Mouse (Mus musculus): ENCODE results near the gene Mogat2. TPM values are rescaled to one million over a fixed set of nuclear protein-coding genes. Genes with fewer than 3 reads are reported as not detected.
A peak's percentile ranks its signal among the peaks of the same experiment; 100 is the strongest.

The Mogat2 gene
- polyA plus RNA-seq (2015; fragmentation: Nextera tagmentation; extraction: Ambion mirVana) = 23.8 and 24.9 TPM in 2 replicates

DNA sequence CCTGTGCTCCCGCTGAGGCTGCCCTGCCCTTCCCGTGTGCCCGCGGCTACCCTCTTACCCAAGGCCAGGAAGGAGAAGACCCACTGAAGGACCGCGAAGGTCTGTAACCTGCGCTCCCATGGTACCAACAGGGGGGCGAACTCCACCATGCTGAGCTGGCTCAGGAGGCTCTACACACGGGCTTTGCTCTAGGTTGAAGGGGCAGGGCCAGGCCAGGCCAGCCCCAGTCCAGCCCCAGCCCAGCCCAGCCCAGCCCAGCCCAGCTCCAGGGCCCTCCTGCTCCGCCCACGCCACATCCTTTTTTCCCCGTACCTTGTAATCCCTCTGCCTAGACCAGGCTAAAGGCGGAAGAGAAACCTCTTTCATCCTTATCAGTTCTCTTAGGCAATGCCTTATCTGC lies at the start of gene Mogat2:
TSS of gene Mogat2 (minus strand) at position 203 of the 400 bp plus-strand sequence.
- peak within 1 kb of the TSS; percentile 29; the same call in 1 of the 2 replicates for H3K9ac ChIP-seq (ENCODE audit: low read depth, low read length)
- WGBS (ENCODE audit: insufficient replicate concordance) = 4% methylated on average over 13 of the region's 13 CpGs
- H3K9me3 ChIP-seq (replicated peaks; ENCODE audit: control insufficient read depth, low read length) = no peaks in the 10 kb centered on the region
- H3K27ac ChIP-seq (ENCODE audit: low read length) = no peak within 1 kb of the TSS
- peaks cover 4% of the 10 kb centered on the region; the same call in 1 of the 2 replicates for H3K27me3 ChIP-seq (ENCODE audit: control insufficient read depth, insufficient read depth, low read depth, low read length)
- no peaks in the 10 kb centered on the region; the same call in 1 of the 2 replicates for H3K4me1 ChIP-seq (ENCODE audit: control insufficient read depth, low read depth, low read length)
- H3K36me3 ChIP-seq (ENCODE audit: control insufficient read depth, insufficient read depth) = no peaks in the 10 kb centered on the region
- ATAC-seq (ENCODE audit: low read depth) = peak; percentile 95
- peak within 1 kb of the TSS; percentile 51 for H3K4me3 ChIP-seq (ENCODE audit: low read depth, low read length)
- H3K4me2 ChIP-seq (ENCODE audit: low read depth, low read length) = peak within 1 kb of the TSS; percentile 47

- no peaks in the 10 kb centered on the region for H3K4me1 ChIP-seq (ENCODE audit: control insufficient read depth, low read depth, low read length)
- no peaks in the 10 kb centered on the region for H3K36me3 ChIP-seq (ENCODE audit: control insufficient read depth, insufficient read depth)
- no peak for ATAC-seq (ENCODE audit: low read depth)
- no peak overlapping the region for H3K27ac ChIP-seq (ENCODE audit: low read length)
- H3K9me3 ChIP-seq (replicated peaks; ENCODE audit: control insufficient read depth, low read length) = no peaks in the 10 kb centered on the region
- WGBS (ENCODE audit: insufficient replicate concordance) = 61% methylated on average over 3 of the region's 3 CpGs
- H3K4me2 ChIP-seq (ENCODE audit: low read depth, low read length) = no peak overlapping the region
- no peaks in the 10 kb centered on the region; the same call in 1 of the 2 replicates for H3K27me3 ChIP-seq (ENCODE audit: control insufficient read depth, insufficient read depth, low read depth, low read length)
- H3K4me3 ChIP-seq (ENCODE audit: low read depth, low read length) = no peak overlapping the region
- no peak overlapping the region for H3K9ac ChIP-seq (ENCODE audit: low read depth, low read length)
These were observed 48.9 kb upstream of the Mogat2 start for GRCm38 (mm10) chr7:99287287-99287686.

DNA sequence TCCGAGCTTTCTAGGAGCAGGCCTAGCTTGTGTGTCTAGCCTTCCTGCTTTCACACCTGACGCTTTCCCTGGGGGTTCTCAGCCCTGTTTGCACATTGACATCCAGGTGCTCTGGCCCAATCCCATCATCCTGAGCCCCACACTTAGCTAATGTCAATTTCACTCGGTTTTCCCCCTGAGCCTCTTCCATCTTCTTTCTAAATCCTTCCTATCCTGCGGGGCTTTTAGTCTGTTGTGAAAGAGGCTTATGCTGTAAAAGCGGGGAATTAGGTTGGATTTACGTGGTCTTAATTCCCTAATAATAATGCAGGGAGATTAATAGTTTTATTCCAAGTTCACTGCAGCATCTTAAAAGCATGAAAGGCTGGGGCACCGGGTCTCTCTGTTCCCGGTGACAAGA lies 41.2 kb upstream of the Mogat2 start:
- no peaks in the 10 kb centered on the region for H3K4me1 ChIP-seq (ENCODE audit: control insufficient read depth, low read depth, low read length)
- WGBS (ENCODE audit: insufficient replicate concordance) = 60% methylated on average over 8 of the region's 8 CpGs
- H3K4me3 ChIP-seq (ENCODE audit: low read depth, low read length) = no peak overlapping the region
- no peak for ATAC-seq (ENCODE audit: low read depth)
- no peak overlapping the region for H3K4me2 ChIP-seq (ENCODE audit: low read depth, low read length)
- peaks cover 2% of the 10 kb centered on the region; the same call in 1 of the 2 replicates for H3K27me3 ChIP-seq (ENCODE audit: control insufficient read depth, insufficient read depth, low read depth, low read length)
- H3K27ac ChIP-seq (ENCODE audit: low read length) = no peak overlapping the region
- H3K9ac ChIP-seq (ENCODE audit: low read depth, low read length) = no peak overlapping the region
- H3K36me3 ChIP-seq (ENCODE audit: control insufficient read depth, insufficient read depth) = no peaks in the 10 kb centered on the region
- H3K9me3 ChIP-seq (replicated peaks; ENCODE audit: control insufficient read depth, low read length) = no peaks in the 10 kb centered on the region

GRCm38 (mm10) chr7:99278309-99278708 lies 39.9 kb upstream of the Mogat2 start:
- 60% methylated on average over 8 of the region's 8 CpGs for WGBS (ENCODE audit: insufficient replicate concordance)
- no peak overlapping the region for H3K9ac ChIP-seq (ENCODE audit: low read depth, low read length)
- H3K27ac ChIP-seq (ENCODE audit: low read length) = no peak overlapping the region
- H3K36me3 ChIP-seq (ENCODE audit: control insufficient read depth, insufficient read depth) = no peaks in the 10 kb centered on the region
- H3K4me2 ChIP-seq (ENCODE audit: low read depth, low read length) = no peak overlapping the region
- ATAC-seq (ENCODE audit: low read depth) = no peak
- peaks cover 8% of the 10 kb centered on the region for H3K27me3 ChIP-seq (ENCODE audit: control insufficient read depth, insufficient read depth, low read depth, low read length)
- H3K4me1 ChIP-seq (ENCODE audit: control insufficient read depth, low read depth, low read length) = no peaks in the 10 kb centered on the region
- no peaks in the 10 kb centered on the region for H3K9me3 ChIP-seq (replicated peaks; ENCODE audit: control insufficient read depth, low read length)
- no peak overlapping the region for H3K4me3 ChIP-seq (ENCODE audit: low read depth, low read length)

DNA sequence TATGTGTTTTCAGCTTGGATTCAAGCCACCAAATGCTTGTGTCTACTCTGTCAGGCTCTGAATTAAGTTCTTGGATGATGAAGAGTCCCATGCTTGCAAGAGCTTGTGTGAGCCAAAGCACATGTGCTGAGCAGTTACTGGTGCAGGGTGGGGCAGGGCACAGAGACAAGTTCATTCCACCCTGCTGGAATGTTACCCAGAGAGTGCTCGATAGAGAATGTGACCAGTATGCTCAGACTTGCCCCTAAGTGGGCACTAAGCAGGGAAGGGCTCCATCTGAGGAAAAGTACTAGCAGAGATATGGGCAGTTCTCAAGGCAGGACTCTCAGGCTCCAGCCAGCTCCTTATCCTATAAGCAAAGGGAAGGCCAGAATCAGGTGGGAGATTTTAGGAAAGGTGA lies 38.3 kb upstream of the Mogat2 start:
- H3K4me2 ChIP-seq (ENCODE audit: low read depth, low read length) = no peak overlapping the region
- H3K4me1 ChIP-seq (ENCODE audit: control insufficient read depth, low read depth, low read length) = no peaks in the 10 kb centered on the region
- 38% methylated on average over 1 of the region's 1 CpGs for WGBS (ENCODE audit: insufficient replicate concordance)
- H3K27ac ChIP-seq (ENCODE audit: low read length) = no peak overlapping the region
- H3K4me3 ChIP-seq (ENCODE audit: low read depth, low read length) = no peak overlapping the region
- no peaks in the 10 kb centered on the region for H3K9me3 ChIP-seq (replicated peaks; ENCODE audit: control insufficient read depth, low read length)
- no peak overlapping the region for H3K9ac ChIP-seq (ENCODE audit: low read depth, low read length)
- H3K27me3 ChIP-seq (ENCODE audit: control insufficient read depth, insufficient read depth, low read depth, low read length) = peaks cover 11% of the 10 kb centered on the region
- no peak for ATAC-seq (ENCODE audit: low read depth)
- no peaks in the 10 kb centered on the region for H3K36me3 ChIP-seq (ENCODE audit: control insufficient read depth, insufficient read depth)

GRCm38 (mm10) chr7:99275131-99275530 lies 36.7 kb upstream of the Mogat2 start:
- Histone ChIP-seq H3K36me3 (ENCODE audit: control insufficient read depth, insufficient read depth) (no peaks in the 10 kb centered on the region), H3K9ac (ENCODE audit: low read depth, low read length) (no peak overlapping the region), H3K27me3 (ENCODE audit: control insufficient read depth, insufficient read depth, low read depth, low read length) (peaks cover 23% of the 10 kb centered on the region), H3K9me3 (replicated peaks; ENCODE audit: control insufficient read depth, low read length) (no peaks in the 10 kb centered on the region), H3K4me3 (ENCODE audit: low read depth, low read length) (no peak overlapping the region), H3K4me1 (ENCODE audit: control insufficient read depth, low read depth, low read length) (no peaks in the 10 kb centered on the region), H3K4me2 (ENCODE audit: low read depth, low read length) (no peak overlapping the region), H3K27ac (ENCODE audit: low read length) (no peak overlapping the region)
- ATAC-seq (ENCODE audit: low read depth) = no peak
- WGBS (ENCODE audit: insufficient replicate concordance) = 45% methylated on average over 6 of the region's 6 CpGs

- no peaks in the 10 kb centered on the region for H3K36me3 ChIP-seq (ENCODE audit: control insufficient read depth, insufficient read depth)
- H3K4me2 ChIP-seq (ENCODE audit: low read depth, low read length) = no peak overlapping the region
- no peaks in the 10 kb centered on the region for H3K9me3 ChIP-seq (replicated peaks; ENCODE audit: control insufficient read depth, low read length)
- H3K27me3 ChIP-seq (ENCODE audit: control insufficient read depth, insufficient read depth, low read depth, low read length) = peaks cover 58% of the 10 kb centered on the region
- no peak overlapping the region for H3K9ac ChIP-seq (ENCODE audit: low read depth, low read length)
- 37% methylated on average over 9 of the region's 9 CpGs for WGBS (ENCODE audit: insufficient replicate concordance)
- H3K4me1 ChIP-seq (ENCODE audit: control insufficient read depth, low read depth, low read length) = no peaks in the 10 kb centered on the region; the same call in none of the 2 replicates
- H3K27ac ChIP-seq (ENCODE audit: low read length) = no peak overlapping the region
- no peak overlapping the region for H3K4me3 ChIP-seq (ENCODE audit: low read depth, low read length)
- no peak for ATAC-seq (ENCODE audit: low read depth)
These were observed 33.2 kb upstream of the Mogat2 start for GRCm38 (mm10) chr7:99271630-99272029.

DNA sequence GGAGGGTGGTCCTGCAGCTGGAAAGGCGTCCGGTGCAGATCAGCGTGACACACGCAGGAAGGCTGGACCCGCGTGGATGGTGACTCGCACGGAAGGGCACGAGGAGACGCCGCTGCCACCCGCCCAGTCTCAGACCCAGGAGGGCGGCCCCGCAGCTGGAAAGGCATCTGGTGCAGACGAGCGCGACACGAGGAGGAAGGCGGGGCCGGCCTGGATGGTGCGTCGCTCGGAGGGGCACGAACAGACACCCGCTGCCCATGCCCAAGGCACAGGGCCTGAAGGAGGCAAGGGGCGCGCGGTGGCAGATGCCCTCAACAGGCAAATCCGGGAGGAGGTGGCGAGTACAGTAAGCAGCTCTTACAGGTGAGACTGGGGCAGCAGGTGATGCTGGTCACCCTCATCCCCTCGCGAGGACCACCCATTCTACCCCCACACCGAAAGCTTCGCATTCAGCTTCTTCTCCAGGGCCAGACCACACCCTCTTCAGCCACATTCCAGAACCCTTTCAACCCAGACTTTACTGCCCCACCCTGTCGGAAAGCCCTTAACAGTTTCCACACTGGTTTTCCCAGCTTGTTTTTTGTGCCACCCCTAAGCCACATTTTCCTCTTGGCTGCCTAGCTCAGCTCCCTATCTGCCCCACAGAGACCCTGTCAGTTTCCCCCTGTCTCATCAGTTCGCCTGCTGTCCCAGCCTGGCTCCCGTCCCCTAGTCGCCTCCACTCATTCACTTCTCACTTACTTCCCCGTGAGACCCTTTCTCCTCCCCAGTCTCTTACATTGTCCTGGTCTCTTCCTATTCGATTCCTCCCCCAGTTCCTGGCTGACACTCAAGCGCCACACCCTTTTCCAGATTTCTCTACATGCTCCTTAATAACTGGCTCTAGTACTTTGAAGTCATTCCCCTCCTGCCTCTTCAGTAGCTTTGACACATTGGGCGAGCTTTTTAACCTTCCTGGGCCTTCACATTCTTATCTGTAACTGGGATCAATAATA lies 30.8 kb upstream of the Mogat2 start:
- Histone ChIP-seq H3K9me3 (replicated peaks; ENCODE audit: control insufficient read depth, low read length) (no peaks in the 10 kb centered on the region), H3K9ac (ENCODE audit: low read depth, low read length) (no peak overlapping the region), H3K36me3 (ENCODE audit: control insufficient read depth, insufficient read depth) (no peaks in the 10 kb centered on the region), H3K4me1 (ENCODE audit: control insufficient read depth, low read depth, low read length) (no peaks in the 10 kb centered on the region; the same call in none of the 2 replicates), H3K27ac (ENCODE audit: low read length) (no peak overlapping the region), H3K4me2 (ENCODE audit: low read depth, low read length) (no peak overlapping the region), H3K4me3 (ENCODE audit: low read depth, low read length) (no peak overlapping the region), H3K27me3 (ENCODE audit: control insufficient read depth, insufficient read depth, low read depth, low read length) (peaks cover 68% of the 10 kb centered on the region)
- 7% methylated on average over 42 of the region's 42 CpGs for WGBS (ENCODE audit: insufficient replicate concordance)
- no peak for ATAC-seq (ENCODE audit: low read depth)

DNA sequence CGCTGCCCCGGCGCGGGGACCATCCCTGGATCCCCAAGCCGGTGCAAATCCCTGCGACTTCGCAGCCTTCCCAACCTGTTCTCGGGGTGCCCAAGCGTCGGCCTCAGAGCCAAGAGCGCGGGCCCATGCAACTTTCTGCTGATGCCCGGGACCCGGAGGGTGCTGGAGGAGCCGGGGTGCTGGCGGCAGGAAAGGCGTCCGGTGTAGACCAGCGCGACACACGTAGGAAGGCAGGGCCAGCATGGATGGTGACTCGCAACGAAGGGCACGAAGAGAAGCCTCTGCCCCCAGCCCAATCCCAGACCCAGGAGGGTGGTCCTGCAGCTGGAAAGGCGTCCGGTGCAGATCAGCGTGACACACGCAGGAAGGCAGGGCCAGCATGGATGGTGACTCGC lies 30.1 kb upstream of the Mogat2 start:
- Histone ChIP-seq H3K27me3 (ENCODE audit: control insufficient read depth, insufficient read depth, low read depth, low read length) (peaks cover 62% of the 10 kb centered on the region), H3K27ac (ENCODE audit: low read length) (no peak overlapping the region), H3K36me3 (ENCODE audit: control insufficient read depth, insufficient read depth) (no peaks in the 10 kb centered on the region), H3K9me3 (replicated peaks; ENCODE audit: control insufficient read depth, low read length) (no peaks in the 10 kb centered on the region), H3K9ac (ENCODE audit: low read depth, low read length) (no peak overlapping the region), H3K4me3 (ENCODE audit: low read depth, low read length) (peak overlapping the region; percentile 33), H3K4me2 (ENCODE audit: low read depth, low read length) (peak overlapping the region; percentile 37; the same call in 1 of the 2 replicates), H3K4me1 (ENCODE audit: control insufficient read depth, low read depth, low read length) (no peaks in the 10 kb centered on the region; the same call in none of the 2 replicates)
- 1% methylated on average over 29 of the region's 29 CpGs for WGBS (ENCODE audit: insufficient replicate concordance)
- ATAC-seq (ENCODE audit: low read depth) = no peak
